Mouse (Mus musculus): ENCODE results near the gene Gbe1. TPM values are rescaled to one million over a fixed set of nuclear protein-coding genes. Genes with fewer than 3 reads are reported as not detected.

Gbe1 gene
- 14.2 and 15.0 TPM in 2 replicates for polyA plus RNA-seq (2016; fragmentation: Nextera tagmentation; extraction: Ambion mirVana)

GRCm38 (mm10) chr16:70313886-70314577, at the start of gene Gbe1:
Gene Gbe1, plus strand, starts transcription at chr16:70313949.
- WGBS: under 1% methylated on average over 82 of the region's 82 CpGs
- H3K4me1 ChIP-seq (replicated peaks): peaks cover 14% of the 10 kb centered on the region

DNA sequence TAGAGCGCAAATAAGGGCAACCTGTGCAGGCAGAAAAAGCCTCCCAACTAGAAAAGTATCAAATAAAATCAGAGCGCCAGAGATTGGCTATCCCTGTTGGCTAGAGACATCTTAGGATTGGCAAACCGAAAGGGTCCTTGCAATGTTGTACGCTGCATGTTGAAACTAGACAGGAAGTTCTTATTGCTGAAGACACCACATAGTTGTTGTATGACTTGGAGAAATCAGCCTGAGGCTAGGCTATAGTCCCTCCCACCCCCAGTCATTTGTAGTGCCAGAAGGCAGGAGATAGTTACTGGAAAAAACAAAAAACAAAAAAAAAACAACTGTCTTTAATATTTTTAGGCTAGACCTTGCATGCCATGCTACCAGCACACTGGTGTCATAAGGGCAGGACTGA, 3.1 kb upstream of the Gbe1 start:
- Histone ChIP-seq H3K4me1 (replicated peaks) (peaks cover 6% of the 10 kb centered on the region), H3K27ac (no peak overlapping the region), H3K36me3 (no peaks in the 10 kb centered on the region), H3K9me3 (no peaks in the 10 kb centered on the region), H3K4me3 (no peak overlapping the region), H3K27me3 (ENCODE audit: insufficient read depth, poor library complexity, severe bottlenecking) (no peaks in the 10 kb centered on the region)
- DNase-seq (ENCODE audit: low spot score): no peak
- WGBS: 91% methylated on average over 4 of the region's 4 CpGs

More at GRCm38 (mm10) chr16:70313886-70314577, at the start of gene Gbe1:
- Histone ChIP-seq H3K4me3 (peak within 1 kb of the TSS; percentile 68), H3K27ac (peak within 1 kb of the TSS; percentile 99), H3K27me3 (ENCODE audit: insufficient read depth, poor library complexity, severe bottlenecking) (no peaks in the 10 kb centered on the region), H3K9me3 (no peaks in the 10 kb centered on the region), H3K36me3 (no peaks in the 10 kb centered on the region)
- peak; percentile 92 for DNase-seq (ENCODE audit: low spot score)

DNA sequence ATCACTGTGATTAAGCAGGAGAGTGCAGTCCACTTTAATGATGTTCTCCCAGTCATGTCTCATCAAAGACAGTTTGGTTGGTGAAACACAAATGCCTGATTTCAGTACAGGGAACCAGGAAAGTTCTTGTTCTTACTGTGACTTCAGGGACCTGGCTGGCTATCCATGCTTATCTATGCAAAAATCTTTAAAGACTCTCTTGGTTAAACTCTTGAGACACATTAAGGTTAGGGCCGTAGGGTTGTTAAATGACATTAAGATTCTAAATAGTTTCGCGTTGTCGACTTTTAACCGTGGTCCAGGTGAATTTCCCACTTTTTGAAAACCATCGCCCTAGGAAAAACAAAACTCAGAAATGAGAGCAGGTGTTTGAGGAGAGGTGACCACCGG, 258 bp upstream of the Gbe1 start:
- 6% methylated on average over 7 of the region's 7 CpGs for WGBS
- peak overlapping the region; percentile 99 for H3K27ac ChIP-seq
- no peak for DNase-seq (ENCODE audit: low spot score)
- H3K4me3 ChIP-seq: peak overlapping the region; percentile 68
- H3K4me1 ChIP-seq (replicated peaks): peaks cover 14% of the 10 kb centered on the region
- no peaks in the 10 kb centered on the region for H3K36me3 ChIP-seq
- no peaks in the 10 kb centered on the region for H3K9me3 ChIP-seq
- H3K27me3 ChIP-seq (ENCODE audit: insufficient read depth, poor library complexity, severe bottlenecking): no peaks in the 10 kb centered on the region

GRCm38 (mm10) chr16:70314578-70314930, 805 bp downstream of the Gbe1 start:
- Histone ChIP-seq H3K27ac (peak overlapping the region; percentile 99), H3K4me3 (peak overlapping the region; percentile 68), H3K36me3 (no peaks in the 10 kb centered on the region), H3K4me1 (replicated peaks) (peaks cover 14% of the 10 kb centered on the region), H3K27me3 (ENCODE audit: insufficient read depth, poor library complexity, severe bottlenecking) (no peaks in the 10 kb centered on the region), H3K9me3 (no peaks in the 10 kb centered on the region)
- DNase-seq (ENCODE audit: low spot score): no peak
- under 1% methylated on average over 9 of the region's 9 CpGs for WGBS

DNA sequence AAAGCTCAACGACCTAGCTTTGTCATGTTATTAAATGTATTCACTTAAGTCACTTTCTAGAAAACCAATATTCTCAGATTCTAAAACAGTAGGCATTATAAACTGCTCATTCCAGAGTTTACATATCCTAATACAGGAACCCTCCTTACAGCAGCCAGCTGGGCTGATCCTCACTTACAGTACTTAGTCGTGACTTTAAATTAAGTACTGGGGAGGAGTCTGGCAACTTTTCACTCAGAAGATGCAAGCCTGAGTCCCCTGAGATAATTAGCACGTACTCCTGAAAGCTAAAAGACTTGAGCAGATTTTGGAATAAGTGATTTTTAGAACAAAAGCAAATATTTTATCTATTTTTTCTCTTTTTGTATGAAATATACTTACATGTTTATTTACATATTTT, 1.5 kb downstream of the Gbe1 start:
- Histone ChIP-seq H3K36me3 (no peaks in the 10 kb centered on the region), H3K27ac (no peak overlapping the region), H3K27me3 (ENCODE audit: insufficient read depth, poor library complexity, severe bottlenecking) (no peaks in the 10 kb centered on the region), H3K9me3 (no peaks in the 10 kb centered on the region), H3K4me1 (replicated peaks) (peaks cover 14% of the 10 kb centered on the region), H3K4me3 (no peak overlapping the region)
- 49% methylated on average over 3 of the region's 3 CpGs for WGBS
- no peak for DNase-seq (ENCODE audit: low spot score)

DNA sequence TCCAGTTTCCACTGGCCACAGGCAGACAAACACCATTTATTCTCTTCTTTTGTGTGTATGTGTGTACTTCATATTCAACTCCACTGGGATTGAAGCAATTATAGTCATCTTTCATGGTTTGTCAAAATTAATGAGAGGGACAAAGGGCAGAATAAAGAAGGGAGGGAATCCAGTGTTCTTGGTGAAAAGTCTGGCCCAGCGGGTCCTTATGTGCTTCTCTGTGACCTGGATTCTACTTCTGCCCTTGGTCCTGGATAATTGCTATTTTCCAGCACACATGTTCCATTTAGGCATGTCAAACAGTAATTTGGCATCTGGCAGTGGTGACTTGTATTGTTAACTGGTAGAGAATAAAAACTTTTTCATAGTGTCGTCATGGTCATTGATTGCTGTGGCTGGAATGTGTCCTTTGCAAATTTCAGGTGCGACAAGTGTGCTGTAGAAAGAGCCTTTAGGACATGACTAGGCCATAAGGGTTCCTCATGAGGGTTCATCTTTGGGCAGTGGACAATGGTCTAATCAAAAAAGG, 2.2 kb downstream of the Gbe1 start:
- no peaks in the 10 kb centered on the region for H3K9me3 ChIP-seq
- peak; percentile 16 for DNase-seq (ENCODE audit: low spot score)
- peaks cover 14% of the 10 kb centered on the region for H3K4me1 ChIP-seq (replicated peaks)
- 54% methylated on average over 3 of the region's 3 CpGs for WGBS
- no peak overlapping the region for H3K27ac ChIP-seq
- no peak overlapping the region for H3K4me3 ChIP-seq
- no peaks in the 10 kb centered on the region for H3K36me3 ChIP-seq
- no peaks in the 10 kb centered on the region for H3K27me3 ChIP-seq (ENCODE audit: insufficient read depth, poor library complexity, severe bottlenecking)

DNA sequence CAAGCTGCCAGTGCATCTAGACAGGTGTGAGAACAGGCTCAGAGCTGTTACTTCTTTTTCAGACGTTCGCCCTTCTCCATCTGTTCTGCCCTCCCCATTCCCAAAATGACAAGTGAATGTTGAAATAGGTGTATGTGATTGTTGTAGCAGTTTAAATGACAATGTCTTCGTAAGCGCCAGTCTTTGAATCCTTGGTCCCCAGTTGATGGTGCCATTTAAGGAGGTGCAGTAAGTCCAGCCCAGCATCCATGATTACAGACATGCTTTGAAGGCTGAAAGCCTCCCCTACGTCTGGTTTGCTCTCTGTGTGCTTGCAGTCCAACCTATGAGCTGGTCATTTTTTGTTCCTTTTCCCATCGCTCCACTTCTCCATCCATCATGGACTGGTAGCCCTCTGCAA, 5.6 kb downstream of the Gbe1 start:
- H3K27ac ChIP-seq: no peak overlapping the region
- no peak for DNase-seq (ENCODE audit: low spot score)
- no peaks in the 10 kb centered on the region for H3K36me3 ChIP-seq
- H3K4me3 ChIP-seq: no peak overlapping the region
- H3K27me3 ChIP-seq (ENCODE audit: insufficient read depth, poor library complexity, severe bottlenecking): no peaks in the 10 kb centered on the region
- 93% methylated on average over 6 of the region's 6 CpGs for WGBS
- H3K4me1 ChIP-seq (replicated peaks): peaks cover 8% of the 10 kb centered on the region
- H3K9me3 ChIP-seq: no peaks in the 10 kb centered on the region

DNA sequence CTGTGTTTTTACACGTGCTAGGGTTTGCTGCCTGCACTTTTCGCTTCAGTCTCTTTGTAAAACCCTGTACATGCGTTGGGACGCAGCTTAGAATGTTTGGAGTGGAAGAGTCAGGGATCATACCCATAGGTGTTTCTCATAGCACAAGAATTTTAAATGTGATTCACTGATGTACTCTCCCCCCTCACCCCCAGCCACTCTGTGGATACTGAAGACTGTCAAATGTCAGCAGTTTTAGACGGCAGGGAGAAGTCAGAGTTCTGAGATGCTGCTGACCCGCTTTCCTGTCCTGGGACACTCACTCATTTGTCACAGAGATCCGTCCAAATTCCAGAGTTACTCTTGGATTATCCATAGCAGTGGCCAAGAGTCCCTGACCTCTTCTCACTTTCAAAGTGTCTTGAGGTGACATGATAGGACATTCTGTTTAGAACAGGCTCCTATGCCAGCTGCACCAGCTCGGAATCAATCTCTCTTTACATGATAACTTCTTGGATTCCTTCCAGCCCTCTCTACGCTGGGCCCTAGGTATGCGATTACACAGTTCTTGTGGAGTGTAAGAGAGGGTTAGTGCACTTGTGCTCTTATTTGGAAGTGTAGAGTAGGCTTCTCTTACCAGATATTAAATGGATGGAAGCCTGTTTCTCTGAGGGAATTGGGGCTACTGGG, 7.0 kb downstream of the Gbe1 start:
- WGBS: 85% methylated on average over 10 of the region's 10 CpGs
- Histone ChIP-seq H3K27me3 (ENCODE audit: insufficient read depth, poor library complexity, severe bottlenecking) (no peaks in the 10 kb centered on the region), H3K9me3 (no peaks in the 10 kb centered on the region), H3K4me1 (replicated peaks) (peaks cover 7% of the 10 kb centered on the region), H3K4me3 (no peak overlapping the region), H3K27ac (no peak overlapping the region), H3K36me3 (no peaks in the 10 kb centered on the region)
- DNase-seq (ENCODE audit: low spot score): no peak

DNA sequence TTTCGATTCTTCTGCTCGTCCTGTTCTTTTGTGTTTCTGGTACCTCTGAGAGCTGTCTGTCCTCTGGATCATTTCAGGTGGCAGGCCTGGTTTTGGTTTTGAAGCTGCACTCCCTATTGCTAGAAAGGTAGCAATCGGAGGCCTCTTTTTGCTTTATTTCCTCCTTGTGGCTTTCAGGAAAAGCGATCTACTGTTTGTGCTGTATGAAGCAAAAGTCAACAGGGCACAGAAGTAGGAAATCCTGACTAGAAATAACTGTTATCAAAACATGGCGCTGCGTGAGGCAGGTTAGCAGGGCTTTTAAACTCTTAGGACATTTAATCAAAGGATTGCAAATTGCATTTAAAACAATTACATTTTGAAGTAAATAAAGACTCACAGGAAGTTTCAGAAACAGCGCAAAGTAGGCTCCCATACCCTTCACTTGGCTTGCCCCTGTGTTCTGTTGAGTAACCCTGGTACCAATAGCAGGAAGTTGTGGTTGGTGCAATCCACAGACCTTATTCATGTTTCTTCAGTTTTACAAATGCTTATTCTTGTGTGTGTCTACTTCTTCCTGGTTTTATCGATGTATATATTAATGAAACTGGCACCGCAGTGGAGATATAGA, 12.7 kb downstream of the Gbe1 start:
- Histone ChIP-seq H3K9me3 (no peaks in the 10 kb centered on the region), H3K27ac (no peak overlapping the region), H3K27me3 (ENCODE audit: insufficient read depth, poor library complexity, severe bottlenecking) (no peaks in the 10 kb centered on the region), H3K4me1 (replicated peaks) (no peaks in the 10 kb centered on the region), H3K36me3 (no peaks in the 10 kb centered on the region), H3K4me3 (no peak overlapping the region)
- DNase-seq (ENCODE audit: low spot score): no peak
- 93% methylated on average over 9 of the region's 9 CpGs for WGBS

GRCm38 (mm10) chr16:70328566-70328965, 14.8 kb downstream of the Gbe1 start:
- 93% methylated on average over 6 of the region's 6 CpGs for WGBS
- Histone ChIP-seq H3K27me3 (ENCODE audit: insufficient read depth, poor library complexity, severe bottlenecking) (no peaks in the 10 kb centered on the region), H3K4me1 (replicated peaks) (no peaks in the 10 kb centered on the region), H3K9me3 (no peaks in the 10 kb centered on the region), H3K27ac (no peak overlapping the region), H3K4me3 (no peak overlapping the region), H3K36me3 (no peaks in the 10 kb centered on the region)
- DNase-seq (ENCODE audit: low spot score): no peak

DNA sequence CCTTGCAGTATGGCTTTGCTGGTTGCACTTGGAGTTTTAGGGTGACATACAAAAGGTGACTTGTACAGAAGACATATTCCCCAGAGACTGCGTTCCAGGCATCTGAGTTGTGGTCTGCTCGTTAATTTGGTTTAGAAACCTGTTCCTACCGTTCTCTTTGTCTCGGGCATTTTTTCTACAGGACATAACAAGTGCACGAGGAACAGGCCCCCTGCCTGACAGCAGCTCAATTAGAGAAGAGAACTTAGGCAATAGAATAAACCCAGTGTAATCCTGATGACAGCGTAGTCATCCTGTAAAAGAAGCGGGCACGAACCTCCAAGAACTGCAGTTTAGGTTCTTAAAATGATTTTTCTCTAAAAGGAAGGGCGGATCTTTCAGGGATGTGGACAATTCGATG, 15.3 kb downstream of the Gbe1 start:
- DNase-seq (ENCODE audit: low spot score): no peak
- no peaks in the 10 kb centered on the region for H3K27me3 ChIP-seq (ENCODE audit: insufficient read depth, poor library complexity, severe bottlenecking)
- H3K9me3 ChIP-seq: no peaks in the 10 kb centered on the region
- WGBS: 88% methylated on average over 10 of the region's 10 CpGs
- H3K36me3 ChIP-seq: no peaks in the 10 kb centered on the region
- H3K27ac ChIP-seq: no peak overlapping the region
- no peaks in the 10 kb centered on the region for H3K4me1 ChIP-seq (replicated peaks)
- no peak overlapping the region for H3K4me3 ChIP-seq

GRCm38 (mm10) chr16:70329471-70329870, 15.7 kb downstream of the Gbe1 start:
- 91% methylated on average over 6 of the region's 6 CpGs for WGBS
- Histone ChIP-seq H3K9me3 (no peaks in the 10 kb centered on the region), H3K27me3 (ENCODE audit: insufficient read depth, poor library complexity, severe bottlenecking) (no peaks in the 10 kb centered on the region), H3K36me3 (no peaks in the 10 kb centered on the region), H3K27ac (no peak overlapping the region), H3K4me1 (replicated peaks) (no peaks in the 10 kb centered on the region), H3K4me3 (no peak overlapping the region)
- DNase-seq (ENCODE audit: low spot score): no peak

DNA sequence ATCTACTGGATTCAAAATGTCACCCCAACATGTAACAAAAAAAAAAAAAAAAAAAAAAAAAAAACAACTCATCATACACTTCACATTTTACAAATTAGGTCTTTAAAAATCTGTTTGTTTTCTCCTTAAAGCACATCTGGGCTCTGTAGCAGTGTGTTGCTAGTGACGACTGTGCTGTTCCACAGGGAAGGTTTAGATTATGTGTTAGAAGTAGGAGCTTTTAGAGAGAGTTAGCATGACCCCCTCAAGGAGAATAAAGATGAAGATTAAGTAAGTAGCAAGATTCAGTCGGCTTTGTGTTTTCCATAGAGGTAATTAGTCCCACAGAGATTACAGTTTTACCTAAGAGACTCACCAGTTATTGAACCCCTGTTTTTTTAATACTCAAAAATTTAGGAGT, 16.3 kb downstream of the Gbe1 start:
- no peak for DNase-seq (ENCODE audit: low spot score)
- no peaks in the 10 kb centered on the region for H3K9me3 ChIP-seq
- no peaks in the 10 kb centered on the region for H3K4me1 ChIP-seq (replicated peaks)
- WGBS: 86% methylated on average over 2 of the region's 2 CpGs
- no peaks in the 10 kb centered on the region for H3K36me3 ChIP-seq
- H3K4me3 ChIP-seq: no peak overlapping the region
- H3K27me3 ChIP-seq (ENCODE audit: insufficient read depth, poor library complexity, severe bottlenecking): no peaks in the 10 kb centered on the region
- H3K27ac ChIP-seq: no peak overlapping the region
